Mouse (Mus musculus) megakaryocyte, embryonic 14.5 days (primary cell): ENCODE data around the gene Cacna1h. TPM values are rescaled to one million over a fixed set of nuclear protein-coding genes. Genes with fewer than 3 reads are reported as not detected.

ENCODE experiments used
- H3K27me3 ChIP-seq: replicated peaks from 2 replicates; pipeline ENCODE3; 2012; ENCODE audit warnings: inconsistent platforms
- H3K36me3 ChIP-seq: replicated peaks from 2 replicates; pipeline ENCODE3; 2012; ENCODE audit warnings: low read length, inconsistent platforms, mixed read lengths
- H3K4me1 ChIP-seq: 2 replicates; pipeline ENCODE4 v1.6.1; 2012; ENCODE audit warnings: inconsistent platforms
- H3K4me3 ChIP-seq: replicated peaks from 2 replicates; pipeline ENCODE3; 2012; ENCODE audit warnings: moderate library complexity, mild to moderate bottlenecking, inconsistent platforms
- H3K9me3 ChIP-seq: 2 replicates; pipeline ENCODE4 v1.6.1; 2012; ENCODE audit warnings: inconsistent platforms
- FLI1 ChIP-seq: IDR thresholded peaks from 2 replicates; pipeline ENCODE4 v1.6.1; 2012; ENCODE audit warnings: low read length, inconsistent platforms, mixed read lengths
- GATA1 ChIP-seq: IDR thresholded peaks from 3 replicates; pipeline ENCODE4 v1.6.1; 2012; ENCODE audit warnings: mixed read lengths, low read length, inconsistent platforms, borderline replicate concordance
- polyA plus RNA-seq: library from polyadenylated mRNA; stranded (reverse); fragments of >175 nt; gene quantifications from 2 replicates; pipeline ENCODE4 v1.2.3, GENCODE M21; 2012; ENCODE audit warnings: low replicate concordance; ENCODE audit not compliant: insufficient read depth

The Cacna1h gene
- polyA plus RNA-seq, 1 experiment, result not detected

- H3K36me3 ChIP-seq, result no peaks in the 10 kb centered on the region
- TF ChIP-seq FLI1 (no peak), GATA1 (no peak)
- peaks cover 72% of the 10 kb centered on the region for H3K27me3 ChIP-seq
- H3K4me1 ChIP-seq, result peaks cover 6% of the 10 kb centered on the region
- H3K9me3 ChIP-seq, result no peaks in the 10 kb centered on the region
- H3K4me3 ChIP-seq, result no peak overlapping the region
Observed at GRCm38 (mm10) chr17:25410180-25410579, 23.4 kb downstream of the Cacna1h start.

DNA sequence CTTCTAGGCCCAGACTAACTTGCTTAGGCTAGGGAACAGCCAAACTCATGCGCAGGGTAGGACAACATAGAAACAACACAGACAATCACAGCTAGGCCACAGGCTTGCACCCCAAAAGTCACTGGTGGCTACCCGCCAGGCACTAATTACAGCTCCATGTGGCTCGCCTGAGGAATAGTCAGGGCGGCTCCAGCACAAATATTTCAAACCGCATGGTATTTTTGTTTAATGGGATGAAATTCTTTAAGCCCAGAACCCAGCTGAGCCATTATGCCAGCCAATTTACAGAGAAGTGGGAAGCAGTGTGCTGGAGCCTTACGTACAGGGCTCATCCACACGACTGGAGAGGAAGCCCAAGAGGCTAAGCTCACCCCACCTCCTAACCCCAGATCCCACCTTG is 24.0 kb downstream of the Cacna1h start:
- Histone ChIP-seq H3K27me3 (peaks cover 74% of the 10 kb centered on the region), H3K4me1 (peaks cover 6% of the 10 kb centered on the region), H3K36me3 (no peaks in the 10 kb centered on the region), H3K4me3 (no peak overlapping the region), H3K9me3 (no peaks in the 10 kb centered on the region)
- no peak for TF ChIP-seq GATA1
- TF ChIP-seq FLI1, result no peak

DNA sequence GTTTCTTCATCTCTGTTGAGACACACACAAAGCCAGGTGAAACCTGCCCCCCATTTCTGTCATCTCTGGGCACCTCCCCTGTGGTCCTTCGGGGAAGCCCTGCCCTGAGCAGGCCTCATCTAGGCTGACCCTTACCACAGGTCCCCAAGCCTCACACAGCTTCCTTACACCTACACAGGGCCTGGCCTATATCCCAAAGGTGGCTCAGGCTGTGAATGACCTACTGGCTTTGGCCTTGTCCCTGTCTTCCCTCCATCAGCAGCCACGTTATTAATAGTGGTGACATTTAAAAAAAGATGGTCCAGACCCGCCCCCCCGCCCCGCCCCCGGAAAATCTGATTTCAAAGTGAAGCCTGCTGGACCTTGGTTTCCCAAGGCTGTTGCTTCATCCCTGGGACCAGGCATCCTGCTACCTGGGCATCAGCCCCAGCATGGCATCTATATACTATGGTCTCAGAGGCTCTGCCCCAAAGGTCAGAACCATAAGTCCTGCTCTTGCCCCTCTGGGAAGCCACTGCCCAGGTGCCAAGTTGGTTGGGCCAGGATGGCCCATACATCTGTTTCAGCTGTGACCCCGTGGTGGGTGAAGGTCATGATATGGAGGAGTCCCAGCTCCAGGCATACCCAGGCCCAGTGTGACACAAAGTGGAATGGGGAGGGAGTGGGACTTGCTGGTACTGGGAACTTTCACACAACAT is 25.1 kb downstream of the Cacna1h start:
- H3K27me3 ChIP-seq, result peaks cover 76% of the 10 kb centered on the region
- no peaks in the 10 kb centered on the region for H3K36me3 ChIP-seq
- peaks cover 6% of the 10 kb centered on the region for H3K4me1 ChIP-seq
- no peaks in the 10 kb centered on the region for H3K9me3 ChIP-seq
- no peak for TF ChIP-seq FLI1
- TF ChIP-seq GATA1, result no peak
- H3K4me3 ChIP-seq, result no peak overlapping the region

- Histone ChIP-seq H3K4me3 (no peak overlapping the region), H3K9me3 (no peaks in the 10 kb centered on the region), H3K4me1 (peaks cover 6% of the 10 kb centered on the region), H3K27me3 (peaks cover 81% of the 10 kb centered on the region), H3K36me3 (no peaks in the 10 kb centered on the region)
- TF ChIP-seq FLI1, result no peak
- TF ChIP-seq GATA1, result no peak
Observed at GRCm38 (mm10) chr17:25407352-25407751, 26.2 kb downstream of the Cacna1h start.

DNA sequence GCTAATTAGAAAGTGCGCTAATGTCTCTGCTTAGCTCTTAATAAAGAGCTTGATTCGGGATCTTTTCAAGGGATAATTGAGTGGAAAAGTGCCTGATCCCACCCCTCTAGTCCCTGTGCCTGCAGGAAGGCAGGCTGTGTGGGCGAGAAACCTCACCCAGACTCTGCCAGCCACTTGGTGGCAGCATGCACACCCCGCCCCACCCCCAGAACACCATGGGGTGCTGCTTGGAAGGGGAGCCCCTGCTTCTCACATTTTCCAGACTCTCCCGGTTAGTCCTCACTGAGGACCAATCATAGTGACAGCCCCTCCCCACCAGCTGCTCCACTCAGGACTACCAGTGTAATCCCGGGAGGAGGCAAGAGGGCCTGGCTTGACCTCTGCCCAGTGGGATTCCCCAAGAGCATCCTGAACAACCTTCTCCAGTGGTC is 27.6 kb downstream of the Cacna1h start:
- Histone ChIP-seq H3K9me3 (no peaks in the 10 kb centered on the region), H3K27me3 (peaks cover 83% of the 10 kb centered on the region), H3K4me1 (peaks cover 4% of the 10 kb centered on the region), H3K36me3 (no peaks in the 10 kb centered on the region), H3K4me3 (no peak overlapping the region)
- no peak for TF ChIP-seq FLI1
- no peak for TF ChIP-seq GATA1

GRCm38 (mm10) chr17:25405224-25405895 is 28.2 kb downstream of the Cacna1h start:
- TF ChIP-seq FLI1 (no peak), GATA1 (no peak)
- no peaks in the 10 kb centered on the region for H3K36me3 ChIP-seq
- H3K4me3 ChIP-seq, result no peak overlapping the region
- H3K4me1 ChIP-seq, result no peaks in the 10 kb centered on the region
- peaks cover 83% of the 10 kb centered on the region for H3K27me3 ChIP-seq
- no peaks in the 10 kb centered on the region for H3K9me3 ChIP-seq

GRCm38 (mm10) chr17:25404190-25404589 is 29.4 kb downstream of the Cacna1h start:
- TF ChIP-seq GATA1 (no peak), FLI1 (no peak)
- Histone ChIP-seq H3K4me3 (no peak overlapping the region), H3K4me1 (no peaks in the 10 kb centered on the region), H3K36me3 (no peaks in the 10 kb centered on the region), H3K9me3 (no peaks in the 10 kb centered on the region), H3K27me3 (peaks cover 80% of the 10 kb centered on the region)

- no peaks in the 10 kb centered on the region for H3K36me3 ChIP-seq
- no peak overlapping the region for H3K4me3 ChIP-seq
- H3K27me3 ChIP-seq, result peaks cover 87% of the 10 kb centered on the region
- H3K9me3 ChIP-seq, result no peaks in the 10 kb centered on the region
- H3K4me1 ChIP-seq, result no peaks in the 10 kb centered on the region
- TF ChIP-seq FLI1 (no peak), GATA1 (no peak)
Observed at GRCm38 (mm10) chr17:25402224-25402623, 31.4 kb downstream of the Cacna1h start.

- TF ChIP-seq GATA1, result no peak
- TF ChIP-seq FLI1, result no peak
- Histone ChIP-seq H3K36me3 (no peaks in the 10 kb centered on the region), H3K4me3 (no peak overlapping the region), H3K4me1 (no peaks in the 10 kb centered on the region), H3K27me3 (peaks cover 86% of the 10 kb centered on the region), H3K9me3 (no peaks in the 10 kb centered on the region)
Observed at GRCm38 (mm10) chr17:25401491-25401890, 32.1 kb downstream of the Cacna1h start.

DNA sequence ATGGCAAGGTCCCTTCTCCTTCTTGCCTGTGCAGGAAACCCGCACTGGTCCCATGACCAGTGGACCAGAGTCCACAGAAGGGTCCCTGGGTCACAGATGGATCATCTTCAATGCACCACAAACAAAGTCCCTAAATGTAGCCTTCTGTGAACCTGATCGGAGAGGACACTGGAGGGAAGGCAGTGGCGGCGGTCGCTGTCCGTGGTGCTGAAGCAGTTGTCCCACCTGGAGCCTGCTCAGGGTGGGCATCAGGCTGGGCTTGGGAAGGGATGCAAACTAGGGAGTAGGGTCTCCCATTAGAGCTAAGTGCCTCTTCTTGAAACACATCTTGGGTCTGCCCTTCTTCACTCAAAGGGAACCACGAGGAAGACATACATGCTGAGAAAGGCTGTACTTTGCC is 33.1 kb downstream of the Cacna1h start:
- TF ChIP-seq GATA1, result no peak
- TF ChIP-seq FLI1, result no peak
- Histone ChIP-seq H3K36me3 (no peaks in the 10 kb centered on the region), H3K4me3 (no peak overlapping the region), H3K9me3 (no peaks in the 10 kb centered on the region), H3K4me1 (no peaks in the 10 kb centered on the region), H3K27me3 (peaks cover 83% of the 10 kb centered on the region)
